Mouse (Mus musculus) liver, postnatal 0 days (tissue): ENCODE measurements at regions not wholly inside any gene's neighbourhood (a gene's known extent, or its start where the extent isn't known, plus 50 kb on each side); places are given as distances from the start of the nearest gene placed in this dataset.

Experiments used
- CTCF ChIP-seq: sonication (generic); IDR thresholded peaks from 2 replicates; pipeline ENCODE4 v1.5.1; 2016; ENCODE audit warnings: antibody characterized with exemption, low read depth
- EP300 ChIP-seq: IDR thresholded peaks from 2 replicates; pipeline ENCODE4 v1.6.1; 2016; ENCODE audit warnings: antibody characterized with exemption, low read depth, mild to moderate bottlenecking

GRCm38 (mm10) chr15:40248966-40249365, 114.8 kb downstream of the 9330182O14Rik start:
- TF ChIP-seq CTCF (no peak), EP300 (no peak)
